Mouse (Mus musculus): Measurements from ENCODE around the gene Nup188.
A peak's percentile ranks its signal among the peaks of the same experiment; 100 is the strongest.

Nup188 gene

DNA sequence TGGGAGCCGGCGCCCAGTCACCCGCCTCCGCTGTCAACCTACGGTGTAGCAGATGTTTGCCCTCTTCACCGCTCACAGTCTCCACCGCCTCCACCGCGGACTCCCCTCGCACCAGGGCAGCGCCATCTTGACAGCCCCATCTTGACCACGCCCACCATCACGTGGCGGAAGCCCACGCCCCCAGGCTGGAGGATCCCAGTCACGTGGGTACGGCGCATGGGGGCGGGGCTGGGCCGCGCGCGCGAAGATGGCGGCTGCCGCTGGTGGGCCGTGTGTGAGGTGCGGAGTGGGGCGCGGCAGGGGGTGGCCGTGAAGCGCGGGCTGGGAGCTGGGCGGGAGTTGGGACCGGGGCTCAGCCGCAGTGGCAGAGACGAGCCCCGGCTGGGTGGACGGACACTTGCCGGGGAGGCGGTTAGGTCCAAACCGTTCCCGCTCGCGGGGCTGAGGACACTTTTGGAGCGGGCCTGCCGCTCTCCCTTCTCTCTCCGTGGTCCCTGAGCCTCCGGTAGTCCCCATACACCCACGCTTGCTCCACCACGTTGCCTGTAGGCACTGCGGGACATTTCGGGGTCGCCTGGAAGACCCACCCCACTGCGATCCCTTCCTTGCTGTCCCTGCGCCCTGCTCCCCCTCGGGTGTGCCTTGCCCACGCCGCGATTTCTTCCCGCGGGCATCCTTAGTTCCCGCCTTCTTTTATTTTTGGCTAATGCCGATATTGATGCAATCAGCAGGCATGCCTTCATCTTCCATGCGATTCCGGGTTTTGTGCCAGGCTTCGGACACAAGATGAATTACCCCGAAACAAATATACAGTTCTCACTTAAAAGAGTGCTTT is at the start of gene Nup188, which contains the start of gene Dolk:
Gene Nup188 (plus strand): TSS at position 206 of the 835 bp plus-strand sequence.
Gene Dolk (minus strand): TSS at position 143 of the 835 bp plus-strand sequence.
- peak; percentile 94 to 95 for DNase-seq (ENCODE audit: low spot score in 2 of 2)

DNA sequence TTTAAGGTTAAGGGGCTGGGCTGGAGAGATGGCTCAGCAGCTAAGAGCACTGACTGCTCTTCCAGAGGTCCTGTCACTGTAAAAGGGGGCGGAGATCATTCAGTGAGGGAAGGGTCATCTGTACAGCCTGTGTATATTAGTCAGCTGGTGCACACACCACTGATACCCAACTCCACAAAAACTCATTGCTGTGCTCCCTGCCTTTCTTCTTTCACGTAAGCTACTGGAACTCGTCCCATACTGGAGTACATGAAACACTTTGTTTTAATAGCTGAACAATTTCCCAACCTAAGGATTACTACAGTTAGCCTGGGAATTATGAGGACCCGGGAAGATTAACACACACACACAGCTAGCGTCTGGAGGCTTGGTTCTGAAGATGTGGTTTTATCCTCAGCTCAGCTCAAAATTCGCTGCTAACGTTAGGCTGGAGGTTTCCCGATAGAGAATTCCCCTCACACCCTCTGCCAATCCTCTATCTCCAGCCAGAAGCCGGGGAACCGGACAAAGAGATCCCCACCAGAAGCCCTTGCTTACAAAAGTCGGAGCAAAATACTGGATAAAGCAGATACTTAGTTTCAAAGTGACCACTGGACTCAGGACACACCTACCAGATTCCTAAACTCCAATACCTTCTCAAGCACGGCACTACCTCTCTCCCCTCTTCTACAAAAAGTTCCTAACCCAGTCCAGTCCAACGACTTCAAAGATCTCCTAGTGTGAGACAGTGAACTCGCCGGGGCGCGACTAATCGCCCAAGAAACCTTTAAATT is 49.6 kb upstream of the Nup188 start:
- no peak for DNase-seq (ENCODE audit: low spot score in 2 of 2)

DNA sequence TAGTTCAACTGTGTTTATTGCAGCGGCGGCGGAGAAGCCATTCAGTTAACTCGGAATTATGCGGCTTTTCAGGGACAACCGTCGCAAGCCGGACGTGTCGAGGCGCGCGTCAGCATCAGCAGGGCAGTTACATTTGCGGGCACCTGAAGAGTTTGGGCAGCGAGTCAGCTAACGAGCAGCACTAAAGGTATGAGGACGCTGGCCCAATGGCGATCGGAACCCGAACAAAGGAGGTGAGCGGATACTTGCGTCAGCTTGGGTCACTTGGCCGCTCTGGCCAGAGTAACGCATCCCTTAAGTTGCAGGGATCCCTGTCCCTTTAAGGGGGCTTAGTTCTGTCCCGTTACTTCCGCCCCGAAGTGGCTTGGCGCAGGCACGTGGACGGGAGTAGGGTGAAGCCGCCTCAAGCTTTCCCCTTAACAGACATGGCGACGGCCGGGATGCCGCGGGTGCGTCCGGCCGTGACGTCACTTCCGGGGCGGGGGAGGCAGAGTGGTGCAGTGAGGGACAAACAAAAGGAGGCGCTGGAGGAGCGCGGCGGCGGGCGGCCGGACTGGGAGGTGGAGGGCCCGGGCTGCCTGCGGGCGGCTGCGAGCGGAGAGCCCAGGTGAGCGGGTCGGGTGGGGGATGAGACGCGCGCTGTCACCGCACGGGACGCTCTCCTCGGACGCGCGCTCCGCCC is 48.9 kb upstream of the Nup188 start, which contains the start of gene Lrrc8a:
Gene Lrrc8a (plus strand): TSS at position 517 of the 682 bp plus-strand sequence.
- DNase-seq (ENCODE audit: low spot score in 2 of 2) = peak; percentile 100

DNA sequence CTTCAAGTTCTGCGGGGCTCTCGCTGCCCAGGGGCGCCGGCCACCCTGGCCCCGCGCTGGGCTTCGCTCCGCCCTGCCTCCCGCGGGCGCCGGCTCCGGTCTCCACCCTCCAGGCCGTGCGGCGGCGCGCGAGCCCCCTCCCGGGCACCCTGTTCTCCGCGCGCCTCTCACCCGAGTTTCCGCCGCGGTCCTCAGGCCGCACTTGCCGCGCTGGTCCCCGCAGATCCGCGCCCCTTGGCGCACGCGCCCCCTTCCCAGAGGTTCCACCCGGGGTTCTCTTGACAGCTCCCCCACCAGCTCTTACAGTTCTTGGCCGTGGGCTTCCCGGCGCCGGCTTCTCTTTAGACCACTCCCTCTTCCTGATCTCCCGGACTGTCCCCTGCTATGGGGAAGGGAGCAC is 48.3 kb upstream of the Nup188 start:
- peak in 1 of 2 experiments; percentile 75 for DNase-seq (ENCODE audit: low spot score in 2 of 2)

DNA sequence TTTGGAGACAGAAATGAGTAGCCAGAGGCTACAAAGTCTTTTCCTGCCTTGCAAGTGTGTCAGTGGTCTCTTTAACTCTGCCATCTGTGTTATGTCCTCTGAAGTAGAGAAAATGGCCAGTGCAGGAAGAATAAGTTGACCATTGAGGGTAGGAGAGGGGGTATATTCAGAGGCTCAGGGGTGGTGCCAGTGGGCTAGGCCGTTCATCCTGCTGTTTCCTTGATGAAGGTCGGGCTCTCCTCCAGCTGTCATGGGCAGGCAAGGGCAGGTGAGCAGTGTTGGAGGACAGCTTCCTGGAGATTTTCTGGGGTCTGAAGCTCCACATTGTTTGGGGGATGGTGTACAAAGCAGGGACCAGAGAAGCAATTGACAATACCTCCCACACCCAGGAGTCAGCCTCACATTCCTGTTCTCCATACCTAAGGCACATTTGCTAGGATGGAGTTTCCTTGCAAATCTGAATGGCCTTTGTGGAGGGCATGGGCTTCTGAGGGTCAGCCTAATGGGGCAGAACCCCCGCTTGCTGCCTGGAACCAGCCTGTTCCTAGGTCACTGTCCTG is 47.2 kb upstream of the Nup188 start:
- DNase-seq (ENCODE audit: low spot score in 2 of 2) = no peak

DNA sequence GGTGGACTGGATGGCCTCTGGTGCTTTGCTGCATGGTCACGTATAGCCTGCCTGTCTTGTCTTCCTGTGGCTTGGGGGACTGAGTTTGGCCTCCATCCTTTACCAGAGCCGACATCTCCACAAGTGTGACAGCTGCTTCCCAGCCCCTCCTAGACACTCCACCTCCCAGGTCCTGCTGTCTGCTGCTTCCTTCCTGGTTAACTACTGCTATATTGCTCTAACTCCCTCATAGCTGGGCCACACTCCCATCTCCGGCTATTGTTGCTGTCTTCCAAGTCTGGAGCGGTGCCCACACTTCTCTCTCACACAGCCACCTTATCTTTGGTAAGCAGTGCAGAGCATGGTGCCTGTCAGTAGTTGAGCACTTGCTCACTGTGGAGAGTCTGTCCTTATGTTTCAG is 46.4 kb upstream of the Nup188 start:
- DNase-seq (ENCODE audit: low spot score in 2 of 2) = peak; percentile 40 to 43

DNA sequence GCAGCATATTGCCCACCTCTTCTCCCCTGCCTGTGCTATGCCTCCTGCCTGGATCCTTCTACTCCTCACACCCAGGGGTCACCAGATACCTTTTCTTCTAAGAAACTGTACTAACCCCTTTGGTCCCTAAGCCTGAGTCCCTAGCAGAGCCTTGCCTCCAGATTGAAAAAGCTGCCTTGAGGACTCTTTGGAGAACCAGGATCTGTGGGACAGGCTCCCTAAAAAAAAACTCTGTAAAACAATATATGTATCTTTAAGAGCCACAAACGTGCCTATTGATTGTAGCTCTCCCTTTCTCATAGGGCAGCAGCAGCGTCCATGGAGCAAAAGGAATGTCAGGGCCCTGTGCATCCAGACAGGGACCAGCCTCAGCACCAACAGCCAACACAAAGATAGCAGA is 45.9 kb upstream of the Nup188 start, which contains the start of gene Gm28035:
Gene Gm28035 (plus strand): TSS at position 301 of the 400 bp plus-strand sequence.
- DNase-seq (ENCODE audit: low spot score in 2 of 2) = no peak

DNA sequence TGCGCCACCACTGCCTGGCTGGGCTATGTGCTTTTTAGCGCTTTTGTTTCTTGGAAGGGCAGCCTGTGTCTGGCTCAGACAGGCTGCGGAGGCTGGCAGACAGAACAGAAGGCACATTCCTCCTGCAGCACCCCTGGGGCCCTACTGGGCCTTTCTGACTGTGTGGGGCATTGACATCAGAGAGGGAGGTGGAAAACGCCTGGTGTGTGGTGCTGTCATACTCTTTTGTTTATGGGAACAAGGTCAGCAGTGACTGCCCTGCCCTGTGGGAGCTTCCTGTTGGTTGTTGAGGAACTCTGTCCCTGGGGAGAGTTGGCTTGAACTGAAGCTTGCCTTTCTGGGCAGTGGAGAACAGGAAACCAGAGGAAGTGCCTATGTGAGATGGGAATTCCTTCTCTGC is 43.7 kb upstream of the Nup188 start:
- no peak for DNase-seq (ENCODE audit: low spot score in 2 of 2)

DNA sequence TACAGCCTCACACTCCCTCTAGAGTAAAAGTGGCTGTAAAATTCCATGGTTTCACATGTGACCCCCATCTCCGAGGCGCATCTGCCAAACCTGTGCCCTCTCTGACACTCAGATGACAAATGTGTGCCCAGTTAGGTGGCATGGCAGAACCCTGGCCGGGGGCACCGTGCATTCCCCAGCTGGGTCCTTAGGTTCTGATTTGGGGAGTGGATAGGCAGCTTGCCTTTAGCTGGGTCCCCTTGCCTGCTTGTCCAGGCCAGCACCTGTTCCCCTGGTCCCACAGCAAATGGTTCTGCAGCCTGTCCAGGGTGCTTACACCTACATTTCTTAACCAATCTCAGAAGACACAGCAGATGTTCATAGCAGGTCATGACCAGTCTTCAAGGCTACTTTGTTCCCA is 42.8 kb upstream of the Nup188 start:
- DNase-seq (ENCODE audit: low spot score in 2 of 2) = no peak

DNA sequence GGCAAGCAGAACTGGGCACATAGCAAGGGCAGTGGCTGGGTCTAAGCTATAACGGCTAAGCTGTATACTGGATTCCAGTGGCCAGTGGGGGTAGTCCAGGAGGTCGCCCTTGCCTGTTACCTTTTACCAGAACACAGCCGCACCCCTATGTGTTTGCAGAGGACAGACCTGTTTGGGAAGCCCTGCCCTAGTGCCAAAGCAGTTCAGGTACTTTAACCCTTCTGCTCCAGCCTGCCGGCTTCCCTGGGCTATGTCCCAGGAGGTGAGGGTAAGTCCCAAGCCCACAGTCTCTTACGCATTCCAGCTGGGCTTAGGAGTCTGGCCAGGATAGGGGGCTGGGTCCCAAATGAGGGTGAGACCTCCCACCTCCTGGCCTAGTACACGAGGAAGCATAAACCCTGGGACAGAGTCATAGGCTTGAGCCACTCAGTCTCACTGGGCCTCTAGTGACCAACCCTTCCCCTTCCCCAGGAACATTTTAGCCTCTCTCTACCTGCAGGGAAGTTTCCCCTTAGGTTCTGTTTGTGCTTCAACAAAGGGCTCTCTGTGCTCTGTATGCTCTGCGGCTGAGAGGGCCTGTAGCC is 41.5 kb upstream of the Nup188 start:
- DNase-seq (ENCODE audit: low spot score in 2 of 2) = no peak

DNA sequence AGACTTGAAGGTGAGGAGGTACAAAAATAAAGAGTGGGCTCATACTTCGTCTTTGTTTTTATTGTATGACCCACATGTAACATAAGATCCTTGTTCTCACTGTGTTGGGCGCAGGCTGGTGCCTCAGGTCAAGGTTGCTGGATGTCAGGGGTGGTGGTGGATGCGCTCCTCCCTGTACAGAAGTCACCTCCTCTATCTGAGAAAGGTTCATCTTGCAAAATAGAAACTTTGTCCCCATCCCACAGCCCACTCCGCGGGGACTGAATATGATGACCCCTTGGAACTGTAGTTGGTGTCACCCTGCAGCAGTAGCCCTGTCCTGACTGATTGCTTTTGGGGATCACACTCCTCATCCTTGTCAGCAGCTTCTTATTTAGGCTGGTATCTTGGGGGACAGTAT is 39.2 kb upstream of the Nup188 start:
- no peak for DNase-seq (ENCODE audit: low spot score in 2 of 2)

DNA sequence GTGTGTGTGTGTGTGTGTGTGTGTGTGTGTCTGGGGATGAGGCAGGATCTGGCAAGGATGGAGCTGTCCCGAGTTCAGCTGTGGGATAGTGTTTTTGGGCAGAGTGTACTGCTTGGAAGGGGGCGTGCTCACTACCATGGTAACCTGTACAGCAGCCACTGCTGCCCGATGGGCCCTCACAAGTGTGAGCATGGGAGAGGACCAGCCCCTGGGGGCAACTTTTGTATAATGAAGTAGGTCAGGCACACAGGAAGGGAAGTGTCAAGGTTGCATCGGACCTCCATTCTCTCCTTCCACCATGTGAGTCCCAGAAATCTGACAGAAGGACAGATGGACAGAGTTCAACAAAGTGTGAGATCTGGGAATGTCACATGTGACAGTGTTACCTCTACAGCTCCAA is 38.5 kb upstream of the Nup188 start:
- no peak for DNase-seq (ENCODE audit: low spot score in 2 of 2)

DNA sequence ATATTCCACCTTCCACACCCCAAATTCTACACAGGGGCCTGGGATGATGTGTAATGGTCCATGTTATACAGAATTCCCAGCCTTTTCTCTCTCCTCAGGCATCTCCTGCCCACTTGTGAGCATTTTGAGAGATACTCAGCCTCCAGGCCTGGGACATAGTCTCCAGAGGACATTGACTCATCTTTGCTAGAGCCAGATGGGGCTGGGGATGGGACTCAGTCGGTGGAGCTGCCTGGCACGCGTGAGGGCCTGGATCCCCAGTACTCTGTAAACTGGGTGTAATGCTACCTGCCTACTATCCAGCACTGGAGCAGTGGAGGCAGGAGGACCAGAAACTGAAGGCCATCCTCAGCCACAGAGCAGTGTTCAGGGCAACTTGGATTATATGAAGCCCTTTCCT is 37.0 kb upstream of the Nup188 start:
- DNase-seq (ENCODE audit: low spot score in 2 of 2) = no peak

DNA sequence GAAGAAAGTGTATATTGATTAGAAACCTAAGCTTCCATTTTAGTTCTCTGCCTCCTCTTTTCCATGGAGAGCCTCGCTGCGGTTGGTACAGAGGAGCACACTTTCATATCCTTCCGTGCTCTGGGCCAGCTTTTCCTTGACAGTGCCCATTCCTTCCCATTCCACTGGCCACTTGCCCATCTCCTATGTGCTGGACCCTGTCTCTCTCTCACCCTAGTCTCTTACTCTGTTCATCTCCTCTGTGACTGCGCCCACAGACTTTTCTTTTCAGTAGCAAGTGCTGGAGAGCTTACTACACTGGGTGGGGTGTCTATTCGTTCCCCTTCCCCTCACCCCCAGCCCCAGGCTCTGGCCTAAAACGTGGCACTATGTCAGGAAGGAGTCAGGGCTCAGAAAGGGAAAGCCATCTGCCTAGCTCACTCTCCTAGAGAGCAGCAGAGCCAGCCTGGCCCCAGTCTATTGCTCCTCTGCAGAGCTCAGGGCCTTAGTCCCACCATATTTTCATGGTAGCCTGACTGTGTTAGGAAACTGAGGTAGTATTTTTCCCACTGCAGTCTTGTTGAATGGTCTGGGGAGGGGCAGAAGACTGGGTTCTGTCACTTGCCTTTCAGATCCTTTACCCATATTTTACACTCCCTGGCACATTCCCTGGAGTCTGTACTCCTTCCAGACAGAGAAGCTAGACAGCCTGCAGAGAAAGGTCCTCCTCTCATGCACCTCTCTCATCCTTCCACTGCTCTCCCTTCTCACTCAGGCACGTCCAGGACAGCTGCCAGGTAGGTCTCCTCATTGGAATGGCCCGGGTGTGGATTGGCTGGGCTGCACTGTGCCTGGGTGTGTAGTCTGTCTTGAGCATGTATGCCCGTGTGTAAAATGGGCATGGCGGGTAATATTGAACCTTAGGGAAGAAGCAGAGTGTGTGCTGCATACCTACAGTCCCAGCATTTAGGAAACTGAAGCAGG is 35.8 kb upstream of the Nup188 start:
- DNase-seq (ENCODE audit: low spot score in 2 of 2) = no peak

DNA sequence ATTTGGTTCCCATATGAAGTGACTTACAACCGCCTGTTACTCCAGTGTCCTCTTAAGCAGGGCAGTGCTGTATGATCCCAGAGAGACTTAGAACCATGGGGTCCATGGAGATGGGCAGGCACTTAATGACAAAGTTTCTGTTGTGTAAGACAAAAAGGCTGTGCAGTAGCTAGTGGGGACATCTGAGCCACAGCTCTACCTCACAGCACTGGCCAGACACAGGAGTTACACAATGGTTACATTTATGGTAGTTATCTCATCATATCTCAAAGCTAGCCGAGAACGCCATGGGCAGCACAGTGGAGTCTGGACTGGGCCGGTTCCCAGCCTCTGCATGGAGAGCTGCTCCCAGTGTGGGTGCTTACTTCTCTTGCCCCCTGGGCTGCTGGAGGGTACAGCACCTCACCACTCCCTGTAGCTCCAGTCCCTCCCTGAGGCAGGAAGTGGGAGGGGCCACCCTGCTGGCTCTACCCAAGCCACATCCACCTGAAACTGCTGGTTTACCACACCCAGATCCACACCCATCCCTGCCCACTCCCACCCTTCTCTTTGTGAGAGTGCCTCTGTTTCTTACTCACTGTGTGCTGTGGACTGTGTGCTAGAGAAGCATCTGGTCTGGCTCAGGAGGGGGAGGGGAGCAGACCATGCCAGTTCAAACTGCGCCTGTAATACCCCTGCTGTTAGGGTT is 34.6 kb upstream of the Nup188 start:
- peak; percentile 87 for DNase-seq (ENCODE audit: low spot score in 2 of 2)

DNA sequence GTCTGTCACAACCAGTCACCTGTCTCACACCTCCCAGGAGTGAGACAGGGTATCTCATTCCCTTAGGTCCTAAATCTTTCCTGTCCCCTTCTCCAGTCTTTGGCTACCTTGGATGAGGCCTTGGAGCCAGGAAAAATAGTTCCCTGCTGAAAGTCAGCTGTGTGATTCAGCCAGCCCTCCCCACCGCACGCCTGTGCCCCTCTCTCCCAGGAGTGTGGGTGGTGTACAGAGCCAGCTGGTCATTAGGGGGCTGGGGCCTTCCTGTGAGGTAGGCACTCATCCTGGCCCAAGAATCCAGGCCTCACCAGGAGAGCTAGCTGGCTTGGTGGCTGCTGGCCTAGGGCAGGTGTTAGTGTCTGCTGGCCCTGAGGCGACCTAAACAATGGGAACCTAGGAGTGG is 33.7 kb upstream of the Nup188 start:
- DNase-seq (ENCODE audit: low spot score in 2 of 2) = no peak

DNA sequence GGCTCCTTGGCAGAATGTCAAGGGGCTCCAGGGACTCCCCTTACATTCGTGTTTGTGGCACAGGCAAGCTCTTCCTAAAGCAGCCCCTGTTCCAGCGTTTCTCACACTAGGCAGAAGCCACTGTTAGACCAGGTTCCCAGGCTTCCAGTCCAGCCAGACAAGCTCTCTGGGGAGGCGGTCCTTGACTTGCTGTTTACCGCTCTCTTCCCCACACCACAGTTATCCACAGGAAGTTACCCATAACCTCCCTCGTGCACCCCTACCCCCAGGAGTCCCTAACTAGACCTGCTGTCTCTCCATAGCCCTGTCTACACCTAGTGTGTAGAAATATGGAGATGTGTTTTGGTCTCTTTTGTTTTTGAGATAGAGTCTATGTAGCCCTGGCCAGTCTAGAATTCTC is 32.4 kb upstream of the Nup188 start:
- no peak for DNase-seq (ENCODE audit: low spot score in 2 of 2)

DNA sequence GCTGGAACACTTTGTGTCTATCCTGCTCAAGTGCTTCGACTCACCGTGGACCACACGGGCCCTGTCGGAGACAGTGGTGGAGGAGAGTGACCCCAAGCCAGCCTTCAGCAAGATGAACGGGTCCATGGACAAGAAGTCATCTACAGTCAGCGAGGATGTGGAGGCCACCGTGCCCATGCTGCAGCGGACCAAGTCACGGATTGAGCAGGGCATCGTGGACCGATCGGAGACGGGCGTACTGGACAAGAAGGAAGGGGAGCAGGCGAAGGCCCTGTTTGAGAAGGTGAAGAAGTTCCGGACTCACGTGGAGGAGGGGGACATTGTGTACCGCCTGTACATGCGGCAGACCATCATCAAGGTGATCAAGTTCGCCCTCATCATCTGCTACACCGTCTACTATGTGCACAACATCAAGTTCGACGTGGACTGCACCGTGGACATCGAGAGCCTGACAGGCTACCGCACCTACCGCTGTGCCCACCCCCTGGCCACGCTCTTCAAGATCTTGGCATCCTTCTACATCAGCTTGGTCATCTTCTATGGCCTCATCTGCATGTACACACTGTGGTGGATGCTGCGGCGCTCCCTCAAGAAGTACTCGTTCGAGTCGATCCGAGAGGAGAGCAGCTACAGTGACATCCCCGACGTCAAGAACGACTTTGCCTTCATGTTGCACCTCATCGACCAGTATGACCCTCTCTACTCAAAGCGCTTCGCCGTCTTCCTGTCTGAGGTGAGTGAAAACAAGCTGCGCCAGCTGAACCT is 30.4 kb upstream of the Nup188 start:
- no peak for DNase-seq (ENCODE audit: low spot score in 2 of 2)

All from spleen, postnatal 36 days (tissue).